Mouse (Mus musculus) midbrain, embryonic 12.5 days (tissue): ENCODE data around the gene Csf1. TPM values are rescaled to one million over a fixed set of nuclear protein-coding genes. Genes with fewer than 3 reads are reported as not detected.

ENCODE experiments used
- ATAC-seq: fragments of 200-750 bp; cut with Nextera tagmentation; 2 replicates; pipeline ENCODE4 v1.8.0; 2017; ENCODE audit warnings: low read depth, moderate TSS enrichment, moderate library complexity; ENCODE audit not compliant: low FRiP score
- H3K27ac ChIP-seq: fragments of 300-500 bp; sonication (generic); replicated peaks from 2 replicates; pipeline ENCODE4 v1.5.1; 2016; ENCODE audit warnings: mild to moderate bottlenecking
- H3K27me3 ChIP-seq: fragments of 300-500 bp; sonication (generic); 2 replicates; pipeline ENCODE4 v1.6.1; 2016; ENCODE audit warnings: mild to moderate bottlenecking
- H3K36me3 ChIP-seq: fragments of 300-500 bp; sonication (generic); 2 replicates; pipeline ENCODE4 v1.6.1; 2016
- H3K4me1 ChIP-seq: fragments of 300-500 bp; sonication (generic); 2 replicates; pipeline ENCODE4 v1.6.1; 2016
- H3K4me2 ChIP-seq: fragments of 300-500 bp; sonication (generic); replicated peaks from 2 replicates; pipeline ENCODE4 v1.6.1; 2016; ENCODE audit warnings: mild to moderate bottlenecking, moderate library complexity
- H3K4me3 ChIP-seq: fragments of 300-500 bp; sonication (generic); 2 replicates; pipeline ENCODE4 v1.5.1; 2016; ENCODE audit warnings: mild to moderate bottlenecking
- H3K9ac ChIP-seq: fragments of 300-500 bp; sonication (generic); replicated peaks from 2 replicates; pipeline ENCODE4 v1.6.1; 2016; ENCODE audit warnings: mild to moderate bottlenecking, moderate library complexity
- H3K9me3 ChIP-seq: fragments of 300-500 bp; sonication (generic); 2 replicates; pipeline ENCODE4 v1.6.1; 2016; ENCODE audit warnings: mild to moderate bottlenecking
- WGBS: fragments of 180-500 bp; shearing (Covaris S2); methylation state at CpG from one replicate; pipeline ENCODE4 v1.1.7; 2016; 5-methylcytosine and 5-hydroxymethylcytosine counted together
- polyA plus RNA-seq: library from polyadenylated mRNA; unstranded; fragments of >200 nt; fragmentation: Nextera tagmentation; extraction: Ambion mirVana; gene quantifications from 2 replicates; pipeline ENCODE4 v1.2.1, GENCODE M21; 2016

The Csf1 gene
- polyA plus RNA-seq, 1 experiment from 2014 or later, result 8.5 TPM

DNA sequence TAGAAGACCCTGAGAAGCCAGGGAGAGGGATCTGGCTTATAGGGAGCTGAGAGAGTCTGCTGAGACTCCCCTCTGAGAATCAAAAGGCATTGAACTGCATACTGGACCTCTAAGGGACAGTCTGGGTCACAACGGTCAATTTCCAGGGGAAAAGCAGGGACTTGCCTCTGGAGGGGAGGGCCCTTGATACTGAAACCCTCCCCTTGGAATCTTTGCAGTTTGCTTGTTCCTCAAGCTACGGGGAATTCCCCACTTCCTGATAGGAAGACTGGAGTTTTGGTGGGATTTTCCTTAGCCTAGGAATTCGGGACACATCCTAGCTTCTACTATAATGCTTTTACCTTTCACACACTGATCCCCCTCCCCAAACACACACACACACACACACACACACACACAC lies 15.5 kb upstream of the Csf1 start:
- no peak for ATAC-seq
- no peaks in the 10 kb centered on the region for H3K27me3 ChIP-seq
- H3K36me3 ChIP-seq, result no peaks in the 10 kb centered on the region
- no peak overlapping the region for H3K9ac ChIP-seq
- H3K27ac ChIP-seq, result no peak overlapping the region
- no peak overlapping the region for H3K4me3 ChIP-seq
- peaks cover 3% of the 10 kb centered on the region; the same call in 1 of the 2 replicates for H3K4me1 ChIP-seq
- H3K4me2 ChIP-seq, result no peak overlapping the region
- 43% methylated on average over 3 of the region's 3 CpGs for WGBS
- no peaks in the 10 kb centered on the region for H3K9me3 ChIP-seq

DNA sequence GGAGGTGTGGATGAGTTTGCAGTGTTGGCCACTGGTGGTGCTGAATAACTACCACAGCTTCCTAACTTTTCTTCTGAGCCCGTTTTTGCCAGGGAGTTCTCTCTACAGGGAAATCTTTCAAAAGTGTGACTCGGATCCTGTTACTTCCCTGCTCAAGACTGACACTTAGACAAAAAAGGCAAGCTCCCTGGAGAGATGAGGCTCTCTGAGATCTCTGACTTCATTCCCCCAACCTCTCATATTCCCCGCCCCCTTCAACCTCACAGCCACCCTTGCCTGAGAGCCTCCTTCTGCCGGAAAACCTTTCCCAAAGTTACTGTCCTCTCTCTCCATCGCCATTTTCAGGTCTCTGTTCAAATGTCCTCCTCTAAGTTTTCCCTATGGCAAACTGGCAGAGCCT lies 14.8 kb upstream of the Csf1 start:
- H3K4me2 ChIP-seq, result no peak overlapping the region
- peaks cover 3% of the 10 kb centered on the region; the same call in 1 of the 2 replicates for H3K4me1 ChIP-seq
- H3K27me3 ChIP-seq, result no peaks in the 10 kb centered on the region
- H3K9ac ChIP-seq, result no peak overlapping the region
- no peak for ATAC-seq
- no peaks in the 10 kb centered on the region for H3K9me3 ChIP-seq
- WGBS, result 45% methylated on average over 5 of the region's 5 CpGs
- H3K36me3 ChIP-seq, result no peaks in the 10 kb centered on the region
- H3K4me3 ChIP-seq, result no peak overlapping the region
- H3K27ac ChIP-seq, result no peak overlapping the region

GRCm38 (mm10) chr3:107772860-107773259 lies 12.6 kb upstream of the Csf1 start:
- no peak for ATAC-seq
- H3K4me3 ChIP-seq, result no peak overlapping the region
- WGBS, result 80% methylated on average over 5 of the region's 5 CpGs
- no peak overlapping the region for H3K4me2 ChIP-seq
- H3K36me3 ChIP-seq, result no peaks in the 10 kb centered on the region
- H3K27me3 ChIP-seq, result no peaks in the 10 kb centered on the region
- no peaks in the 10 kb centered on the region for H3K9me3 ChIP-seq
- peaks cover 3% of the 10 kb centered on the region; the same call in 1 of the 2 replicates for H3K4me1 ChIP-seq
- H3K27ac ChIP-seq, result no peak overlapping the region
- no peak overlapping the region for H3K9ac ChIP-seq

- H3K4me2 ChIP-seq, result no peak overlapping the region
- no peaks in the 10 kb centered on the region for H3K36me3 ChIP-seq
- no peak overlapping the region for H3K4me3 ChIP-seq
- H3K4me1 ChIP-seq, result no peaks in the 10 kb centered on the region
- no peak for ATAC-seq
- 0 out of 2 replicates have a peak, but pooled peaks cover 5% of the 10 kb centered on the region for H3K27me3 ChIP-seq
- H3K9me3 ChIP-seq, result no peaks in the 10 kb centered on the region
- H3K27ac ChIP-seq, result no peak overlapping the region
- H3K9ac ChIP-seq, result no peak overlapping the region
- 88% methylated on average over 2 of the region's 2 CpGs for whole genome bisulfite sequencing
Observed at GRCm38 (mm10) chr3:107769692-107770091, 9.4 kb upstream of the Csf1 start.

DNA sequence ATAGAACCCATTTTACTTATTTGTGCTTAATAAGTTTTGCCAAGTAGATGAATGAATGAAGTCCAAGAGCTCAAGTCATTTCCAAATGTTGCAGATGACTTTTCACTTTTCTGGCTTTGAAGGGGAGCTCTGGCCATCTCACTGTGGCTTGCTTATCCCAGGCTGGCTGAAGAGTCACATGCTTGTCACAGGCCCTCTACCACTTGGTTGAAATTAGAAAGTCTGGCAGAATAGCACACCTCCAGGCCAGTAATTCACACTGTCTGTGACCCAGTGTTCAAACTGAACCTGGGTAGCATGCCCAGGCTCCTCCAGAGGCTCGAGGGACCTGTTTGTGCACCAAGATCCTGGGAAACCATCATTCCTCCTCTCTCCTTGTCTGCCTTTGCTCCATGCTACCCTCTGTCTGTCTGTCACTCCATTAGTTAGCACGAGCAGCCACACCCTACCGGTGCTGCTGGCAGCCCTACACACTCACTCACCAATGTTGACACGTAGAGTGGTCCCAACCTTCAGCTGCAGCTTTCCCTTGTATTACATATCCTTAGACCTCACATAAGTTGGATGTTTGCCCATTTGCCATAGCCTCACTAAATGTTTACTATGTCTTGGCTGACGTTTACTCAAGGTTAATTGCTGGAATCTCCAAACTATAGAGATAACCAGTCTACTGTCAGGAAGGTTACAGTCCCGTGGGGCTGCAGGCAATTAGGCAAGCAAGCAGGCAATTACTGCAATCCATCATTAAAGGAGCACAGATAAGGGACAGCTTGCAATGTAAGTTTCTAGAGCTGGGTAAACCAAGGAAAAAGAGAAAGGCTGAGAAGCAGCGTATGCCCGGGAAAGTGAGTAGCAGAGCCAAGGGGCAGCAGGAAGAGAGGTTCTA lies 8.1 kb upstream of the Csf1 start:
- H3K27ac ChIP-seq, result no peak overlapping the region
- H3K4me2 ChIP-seq, result no peak overlapping the region
- no peaks in the 10 kb centered on the region for H3K4me1 ChIP-seq
- H3K9me3 ChIP-seq, result no peaks in the 10 kb centered on the region
- H3K4me3 ChIP-seq, result no peak overlapping the region
- WGBS, result 80% methylated on average over 8 of the region's 8 CpGs
- ATAC-seq, result no peak
- H3K9ac ChIP-seq, result no peak overlapping the region
- no peaks in the 10 kb centered on the region for H3K36me3 ChIP-seq
- H3K27me3 ChIP-seq, result 0 out of 2 replicates have a peak, but pooled peaks cover 5% of the 10 kb centered on the region

DNA sequence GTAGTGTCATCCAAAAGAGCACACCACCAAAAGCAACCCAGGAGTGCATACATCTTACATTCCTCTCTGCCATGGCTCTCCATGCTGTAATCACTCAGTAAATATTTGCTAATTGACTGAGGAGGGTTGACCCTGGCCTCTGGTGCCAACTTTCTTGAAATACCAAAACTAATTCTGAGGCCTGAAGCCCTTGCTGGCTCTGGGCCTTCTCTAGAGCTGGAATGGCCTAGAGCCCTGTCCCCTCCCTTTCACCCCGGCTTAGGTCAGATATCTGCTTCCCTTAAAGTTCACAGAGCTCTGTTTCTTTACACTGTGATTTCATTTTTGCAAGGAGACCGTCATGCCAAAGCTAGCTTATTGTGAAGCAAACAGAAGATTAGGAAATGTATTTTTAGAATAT lies 6.5 kb upstream of the Csf1 start:
- no peaks in the 10 kb centered on the region for H3K36me3 ChIP-seq
- no peak overlapping the region for H3K9ac ChIP-seq
- H3K4me1 ChIP-seq, result no peaks in the 10 kb centered on the region
- no peaks in the 10 kb centered on the region for H3K9me3 ChIP-seq
- H3K4me2 ChIP-seq, result no peak overlapping the region
- H3K27ac ChIP-seq, result no peak overlapping the region
- ATAC-seq, result no peak
- H3K27me3 ChIP-seq, result 0 out of 2 replicates have a peak, but pooled peaks cover 5% of the 10 kb centered on the region
- 71% methylated on average over 2 of the region's 2 CpGs for WGBS
- no peak overlapping the region for H3K4me3 ChIP-seq

DNA sequence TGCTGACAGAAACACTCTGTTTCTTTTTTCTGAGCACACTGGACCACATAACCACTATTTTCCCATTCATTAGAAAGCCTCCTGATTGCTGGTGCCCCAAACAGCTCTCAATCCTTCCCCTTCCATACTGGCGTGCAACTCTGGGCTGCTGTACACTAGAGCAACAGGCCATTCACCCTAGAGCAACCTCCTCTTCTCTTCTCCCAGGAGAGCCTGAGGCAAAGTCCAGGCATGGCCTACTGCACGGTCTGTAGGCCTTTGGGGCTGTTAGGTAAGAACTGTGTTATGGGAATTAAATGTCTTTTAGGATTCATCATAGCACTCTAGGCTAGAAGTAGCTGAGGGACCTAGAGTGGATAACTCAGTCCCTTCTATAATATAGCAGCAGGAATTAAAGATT lies 5.7 kb upstream of the Csf1 start:
- Histone ChIP-seq H3K9me3 (no peaks in the 10 kb centered on the region), H3K9ac (no peak overlapping the region), H3K27ac (no peak overlapping the region), H3K36me3 (no peaks in the 10 kb centered on the region), H3K27me3 (0 out of 2 replicates have a peak, but pooled peaks cover 5% of the 10 kb centered on the region), H3K4me1 (no peaks in the 10 kb centered on the region), H3K4me2 (no peak overlapping the region), H3K4me3 (no peak overlapping the region)
- WGBS, result 93% methylated on average over 2 of the region's 2 CpGs
- ATAC-seq, result no peak

DNA sequence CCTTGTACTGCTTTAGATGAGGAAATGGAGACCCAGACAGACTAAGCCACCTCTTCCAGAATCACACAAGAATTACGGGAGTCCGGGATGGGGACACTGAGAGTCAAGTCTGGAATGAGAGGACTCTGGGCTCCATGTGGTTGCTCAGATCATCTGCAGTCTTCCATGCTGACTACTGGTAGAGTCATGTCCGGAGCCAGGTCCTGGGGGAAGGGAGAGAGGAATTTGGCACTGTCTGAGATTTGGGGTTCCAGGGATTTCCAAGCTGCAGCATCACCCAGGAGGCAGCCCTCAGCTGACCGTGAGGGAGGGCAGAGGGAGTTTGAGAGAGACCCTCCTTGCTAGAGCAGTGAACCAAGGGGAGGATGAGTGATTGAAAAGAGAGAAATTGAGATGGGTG lies 3.3 kb upstream of the Csf1 start:
- Histone ChIP-seq H3K4me2 (no peak overlapping the region), H3K9me3 (no peaks in the 10 kb centered on the region), H3K4me3 (no peak overlapping the region), H3K27ac (no peak overlapping the region), H3K36me3 (no peaks in the 10 kb centered on the region), H3K9ac (no peak overlapping the region), H3K4me1 (peaks cover 17% of the 10 kb centered on the region), H3K27me3 (0 out of 2 replicates have a peak, but pooled peaks cover 5% of the 10 kb centered on the region)
- ATAC-seq, result no peak
- WGBS, result 82% methylated on average over 4 of the region's 4 CpGs

DNA sequence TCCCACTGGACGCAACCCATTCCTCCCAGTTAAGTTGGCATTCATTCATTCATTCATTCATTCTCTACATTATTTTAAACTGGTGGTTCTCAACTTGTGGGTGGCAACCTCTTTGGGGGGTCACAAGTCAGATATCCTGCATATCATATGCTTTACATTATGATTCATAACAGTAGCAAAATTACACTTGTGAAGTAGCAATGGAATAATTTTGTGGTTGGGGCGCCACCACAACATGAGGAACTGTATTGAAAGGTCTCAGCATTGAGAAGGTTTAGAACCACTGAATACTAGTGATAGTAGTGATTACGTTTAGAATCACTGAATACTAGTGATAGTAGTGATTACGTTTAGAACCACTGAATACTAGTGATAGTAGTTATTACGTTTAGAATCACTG lies 1.2 kb upstream of the Csf1 start:
- Histone ChIP-seq H3K4me2 (no peak overlapping the region), H3K4me3 (no peak overlapping the region), H3K9me3 (no peaks in the 10 kb centered on the region), H3K27me3 (0 out of 2 replicates have a peak, but pooled peaks cover 9% of the 10 kb centered on the region), H3K9ac (no peak overlapping the region), H3K36me3 (no peaks in the 10 kb centered on the region), H3K27ac (no peak overlapping the region), H3K4me1 (peaks cover 26% of the 10 kb centered on the region)
- 96% methylated on average over 5 of the region's 5 CpGs for WGBS
- no peak for ATAC-seq

DNA sequence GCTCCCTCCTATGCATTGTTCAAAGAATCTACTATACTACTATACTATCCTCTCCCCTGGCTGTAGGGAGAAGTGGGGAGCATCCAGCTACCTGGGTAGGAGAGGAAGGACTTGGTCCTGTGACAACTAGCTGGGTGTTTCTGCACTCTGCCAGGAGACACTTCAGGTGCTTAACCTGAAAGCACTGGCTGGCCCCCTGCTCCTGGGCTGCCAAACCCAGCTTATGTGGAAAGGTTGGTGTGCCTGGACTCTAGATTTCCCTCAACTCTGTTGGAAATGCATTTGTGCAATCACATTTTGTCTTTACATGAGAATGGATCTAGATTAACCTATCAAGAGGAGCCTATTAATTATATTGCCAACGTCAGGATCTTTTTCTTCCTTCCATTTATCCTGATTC lies 502 bp upstream of the Csf1 start:
- Histone ChIP-seq H3K27me3 (0 out of 2 replicates have a peak, but pooled peaks cover 6% of the 10 kb centered on the region), H3K36me3 (no peaks in the 10 kb centered on the region), H3K9ac (peak overlapping the region; percentile 74), H3K4me3 (peak overlapping the region; percentile 65), H3K9me3 (no peaks in the 10 kb centered on the region), H3K4me2 (peak overlapping the region; percentile 84), H3K4me1 (peaks cover 30% of the 10 kb centered on the region), H3K27ac (peak overlapping the region; percentile 83)
- 58% methylated on average over 1 of the region's 1 CpGs for WGBS
- ATAC-seq, result no peak

GRCm38 (mm10) chr3:107758638-107759037 lies 1.6 kb downstream of the Csf1 start:
- ATAC-seq, result no peak
- no peak overlapping the region for H3K27ac ChIP-seq
- H3K9ac ChIP-seq, result no peak overlapping the region

GRCm38 (mm10) chr3:107758176-107758575 lies 2.1 kb downstream of the Csf1 start:
- H3K4me1 ChIP-seq, result peaks cover 32% of the 10 kb centered on the region
- H3K27ac ChIP-seq, result no peak overlapping the region
- H3K9ac ChIP-seq, result no peak overlapping the region
- no peaks in the 10 kb centered on the region for H3K36me3 ChIP-seq
- ATAC-seq, result no peak
- 0 out of 2 replicates have a peak, but pooled peaks cover 4% of the 10 kb centered on the region for H3K27me3 ChIP-seq
- H3K4me2 ChIP-seq, result peak overlapping the region; percentile 84; the same call in 1 of the 2 replicates
- H3K4me3 ChIP-seq, result no peak overlapping the region
- 81% methylated on average over 2 of the region's 2 CpGs for WGBS
- H3K9me3 ChIP-seq, result no peaks in the 10 kb centered on the region

More at GRCm38 (mm10) chr3:107758638-107759037, 1.6 kb downstream of the Csf1 start:
- 31% methylated on average over 3 of the region's 3 CpGs for WGBS
- no peaks in the 10 kb centered on the region for H3K9me3 ChIP-seq
- H3K4me1 ChIP-seq, result peaks cover 32% of the 10 kb centered on the region
- H3K36me3 ChIP-seq, result no peaks in the 10 kb centered on the region
- 0 out of 2 replicates have a peak, but pooled peaks cover 4% of the 10 kb centered on the region for H3K27me3 ChIP-seq
- peak overlapping the region; percentile 65 for H3K4me3 ChIP-seq
- peak overlapping the region; percentile 84 for H3K4me2 ChIP-seq
